Mouse (Mus musculus) midbrain, embryonic 14.5 days (tissue): Measurements from ENCODE around the gene Kdelc2. TPM values are rescaled to one million over a fixed set of nuclear protein-coding genes. Genes with fewer than 3 reads are reported as not detected.

Experiments used
- ATAC-seq: fragments of 200-750 bp; cut with Nextera tagmentation; 2 replicates; pipeline ENCODE4 v1.8.0; 2017; ENCODE audit warnings: moderate number of reproducible peaks, moderate library complexity; ENCODE audit not compliant: low FRiP score, low TSS enrichment
- DNase-seq: peaks from one replicate; pipeline ENCODE4 v3.0.0-alpha.2; 2015
- H3K27ac ChIP-seq: fragments of 300-500 bp; sonication (generic); replicated peaks from 2 replicates; pipeline ENCODE4 v1.5.1; 2014; ENCODE audit warnings: mild to moderate bottlenecking, low read depth, low read length, moderate library complexity
- H3K27me3 ChIP-seq: fragments of 300-500 bp; sonication (generic); 2 replicates; pipeline ENCODE4 v1.6.1; 2014; ENCODE audit warnings: low read length, control low read depth, mixed read lengths; ENCODE audit not compliant: control insufficient read depth, insufficient read depth
- H3K36me3 ChIP-seq: fragments of 300-500 bp; sonication (generic); 2 replicates; pipeline ENCODE4 v1.6.1; 2014; ENCODE audit warnings: low read length, control low read depth; ENCODE audit not compliant: control insufficient read depth, insufficient read depth
- H3K4me1 ChIP-seq: fragments of 300-500 bp; sonication (generic); 2 replicates; pipeline ENCODE4 v1.6.1; 2014; ENCODE audit warnings: mild to moderate bottlenecking, antibody characterized with exemption, low read length, control low read depth; ENCODE audit not compliant: control insufficient read depth, insufficient read depth
- H3K4me2 ChIP-seq: fragments of 300-500 bp; sonication (generic); 2 replicates; pipeline ENCODE4 v1.6.1; 2014; ENCODE audit warnings: mild to moderate bottlenecking, low read length, moderate library complexity
- H3K4me3 ChIP-seq: fragments of 300-500 bp; sonication (generic); replicated peaks from 2 replicates; pipeline ENCODE4 v1.5.1; 2014; ENCODE audit warnings: low read depth, low read length
- H3K9ac ChIP-seq: fragments of 300-500 bp; sonication (generic); replicated peaks from 2 replicates; pipeline ENCODE4 v1.6.1; 2014; ENCODE audit warnings: mild to moderate bottlenecking, low read length, moderate library complexity
- H3K9me3 ChIP-seq: fragments of 300-500 bp; sonication (generic); 2 replicates; pipeline ENCODE4 v1.6.1; 2016; ENCODE audit warnings: low read length, control low read depth, mixed read lengths; ENCODE audit not compliant: control insufficient read depth
- WGBS: fragments of 180-500 bp; shearing (Covaris S2); extraction: QIAGEN DNeasy Blood & Tissue Kit; methylation state at CpG from one replicate; pipeline ENCODE4 v1.1.7; 2014; 5-methylcytosine and 5-hydroxymethylcytosine counted together
- polyA plus RNA-seq: library from polyadenylated mRNA; unstranded; fragments of >200 nt; fragmentation: Nextera tagmentation; extraction: Ambion mirVana; gene quantifications from 2 replicates; pipeline ENCODE4 v1.2.1, GENCODE M21; 2014

Gene Kdelc2
- polyA plus RNA-seq, 1 experiment from 2014 or later = 5.5 TPM

DNA sequence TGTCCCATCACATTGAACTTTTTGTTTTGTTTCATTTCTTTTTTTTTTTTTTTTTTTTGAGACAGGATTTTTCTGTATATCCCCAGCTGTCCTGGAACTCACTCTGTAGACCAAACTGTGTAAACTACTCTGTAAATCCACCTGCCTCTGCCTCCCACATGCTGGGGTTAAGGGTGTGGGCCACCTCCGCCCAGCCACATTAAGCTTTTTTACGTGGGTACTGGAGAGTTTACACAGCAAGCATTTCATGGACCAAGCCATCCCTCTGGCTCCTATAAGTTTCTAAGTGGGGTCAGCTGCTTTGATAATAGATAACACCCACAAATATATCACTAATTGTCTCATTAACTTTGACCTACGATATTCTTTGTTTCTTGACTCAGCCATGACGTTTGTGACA, 24.7 kb downstream of the Kdelc2 start:
- WGBS = 89% methylated on average over 4 of the region's 4 CpGs

GRCm38 (mm10) chr9:53408953-53409361, 25.1 kb downstream of the Kdelc2 start:
- WGBS = 90% methylated on average over 2 of the region's 2 CpGs
- no peak overlapping the region for H3K27ac ChIP-seq
- no peaks in the 10 kb centered on the region for H3K27me3 ChIP-seq
- no peaks in the 10 kb centered on the region for H3K36me3 ChIP-seq
- H3K4me2 ChIP-seq = no peak overlapping the region
- DNase-seq (no peak), ATAC-seq (no peak)
- H3K9ac ChIP-seq = no peak overlapping the region
- H3K9me3 ChIP-seq = no peaks in the 10 kb centered on the region
- H3K4me3 ChIP-seq = no peak overlapping the region
- H3K4me1 ChIP-seq = peaks cover 11% of the 10 kb centered on the region; the same call in 1 of the 2 replicates

More for the DNA sequence above, 24.7 kb downstream of the Kdelc2 start:
- Histone ChIP-seq H3K9me3 (no peaks in the 10 kb centered on the region), H3K27me3 (no peaks in the 10 kb centered on the region), H3K36me3 (no peaks in the 10 kb centered on the region), H3K4me3 (no peak overlapping the region), H3K4me1 (peaks cover 11% of the 10 kb centered on the region; the same call in 1 of the 2 replicates), H3K9ac (no peak overlapping the region), H3K27ac (no peak overlapping the region), H3K4me2 (no peak overlapping the region)
- DNase-seq (no peak), ATAC-seq (no peak)

DNA sequence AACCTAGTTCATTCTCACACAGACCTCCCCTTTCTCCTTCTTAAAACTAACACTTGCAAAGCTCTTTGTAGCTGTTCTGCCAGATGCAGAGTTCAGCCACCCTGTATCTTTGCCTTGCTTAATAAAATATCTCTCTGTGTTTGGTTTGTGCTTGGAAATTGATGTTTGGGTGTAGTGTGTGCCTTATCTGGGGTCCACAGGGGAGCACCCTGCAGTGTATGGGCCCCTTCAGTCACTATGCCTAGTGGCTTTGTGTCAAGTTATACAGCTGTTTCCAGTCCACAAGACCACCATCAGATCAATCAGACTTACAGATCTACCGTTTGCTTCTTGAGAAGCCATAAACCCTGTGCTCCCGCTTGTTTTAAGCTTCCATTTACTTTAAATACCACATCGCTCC, 25.6 kb downstream of the Kdelc2 start:
- Histone ChIP-seq H3K9ac (no peak overlapping the region), H3K9me3 (no peaks in the 10 kb centered on the region), H3K4me1 (peaks cover 9% of the 10 kb centered on the region; the same call in 1 of the 2 replicates), H3K4me2 (no peak overlapping the region), H3K4me3 (no peak overlapping the region), H3K27me3 (no peaks in the 10 kb centered on the region), H3K27ac (no peak overlapping the region), H3K36me3 (no peaks in the 10 kb centered on the region)
- WGBS = 91% methylated on average over 3 of the region's 3 CpGs
- ATAC-seq (no peak), DNase-seq (no peak)

DNA sequence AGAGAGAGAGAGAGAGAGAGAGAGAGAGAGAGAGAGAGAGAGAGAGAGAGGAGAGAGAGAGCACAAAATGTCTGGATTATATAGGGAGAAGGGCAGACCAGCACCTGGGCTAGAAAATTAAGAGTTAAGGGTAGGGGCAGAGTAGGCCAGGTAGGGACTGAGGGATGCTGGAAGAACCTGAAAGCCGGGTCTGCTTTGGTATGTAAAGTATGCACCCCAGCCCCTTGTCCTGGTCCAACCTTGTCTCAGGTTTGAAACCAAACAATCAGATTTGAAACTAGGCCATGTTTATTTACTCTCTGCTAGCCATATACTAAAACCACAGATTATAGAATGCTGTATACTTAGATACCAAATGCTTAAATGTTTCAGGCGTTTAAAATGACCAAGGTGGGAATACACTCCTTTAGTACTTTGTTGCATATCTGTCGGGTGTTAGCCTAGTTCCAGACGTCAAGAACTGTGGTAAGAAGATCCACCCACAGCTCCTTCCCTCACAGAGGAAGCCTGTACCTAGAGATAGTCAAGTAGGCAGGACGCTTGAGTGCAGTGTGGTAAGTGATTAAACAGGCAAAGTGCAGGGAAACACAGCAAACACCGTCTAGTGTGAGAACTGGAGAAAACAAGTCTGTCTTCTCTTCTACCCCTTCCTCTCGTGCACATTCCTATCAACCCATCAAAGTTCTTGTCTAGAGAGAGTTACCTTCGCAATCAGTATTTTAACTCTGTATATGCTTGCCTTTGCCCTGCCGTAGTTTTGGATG, 38.5 kb downstream of the Kdelc2 start:
- no peaks in the 10 kb centered on the region for H3K9me3 ChIP-seq
- ATAC-seq (no peak), DNase-seq (no peak)
- 80% methylated on average over 9 of the region's 9 CpGs for WGBS
- no peaks in the 10 kb centered on the region for H3K36me3 ChIP-seq
- H3K27me3 ChIP-seq = no peaks in the 10 kb centered on the region
- H3K9ac ChIP-seq = no peak overlapping the region
- H3K4me2 ChIP-seq = no peak overlapping the region
- H3K4me1 ChIP-seq = no peaks in the 10 kb centered on the region
- H3K4me3 ChIP-seq = no peak overlapping the region
- no peak overlapping the region for H3K27ac ChIP-seq

DNA sequence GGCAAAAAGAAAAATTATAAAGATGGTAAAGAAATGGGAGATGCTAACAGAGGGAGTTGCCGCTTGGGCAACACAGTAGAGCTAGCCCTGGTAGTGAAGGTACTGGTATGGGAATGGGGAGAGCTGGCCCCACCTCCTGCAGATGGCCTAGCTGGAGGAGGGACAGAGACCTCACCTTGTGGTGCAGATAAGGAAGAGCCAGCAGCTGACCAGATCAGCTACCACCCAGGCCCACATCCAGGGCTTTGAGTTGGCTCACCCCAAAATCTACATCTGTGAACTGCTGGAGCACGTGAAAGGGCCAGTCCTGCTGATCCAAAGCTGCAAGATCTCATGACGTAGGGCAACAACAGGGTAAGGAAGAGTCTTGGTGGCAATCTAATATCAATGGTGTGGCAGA, 42.9 kb downstream of the Kdelc2 start:
- ATAC-seq (no peak), DNase-seq (no peak)
- no peaks in the 10 kb centered on the region for H3K4me1 ChIP-seq
- no peak overlapping the region for H3K4me2 ChIP-seq
- H3K27me3 ChIP-seq = no peaks in the 10 kb centered on the region
- H3K36me3 ChIP-seq = no peaks in the 10 kb centered on the region
- no peaks in the 10 kb centered on the region for H3K9me3 ChIP-seq
- no peak overlapping the region for H3K27ac ChIP-seq
- no peak overlapping the region for H3K4me3 ChIP-seq
- 91% methylated on average over 3 of the region's 3 CpGs for WGBS
- H3K9ac ChIP-seq = no peak overlapping the region

DNA sequence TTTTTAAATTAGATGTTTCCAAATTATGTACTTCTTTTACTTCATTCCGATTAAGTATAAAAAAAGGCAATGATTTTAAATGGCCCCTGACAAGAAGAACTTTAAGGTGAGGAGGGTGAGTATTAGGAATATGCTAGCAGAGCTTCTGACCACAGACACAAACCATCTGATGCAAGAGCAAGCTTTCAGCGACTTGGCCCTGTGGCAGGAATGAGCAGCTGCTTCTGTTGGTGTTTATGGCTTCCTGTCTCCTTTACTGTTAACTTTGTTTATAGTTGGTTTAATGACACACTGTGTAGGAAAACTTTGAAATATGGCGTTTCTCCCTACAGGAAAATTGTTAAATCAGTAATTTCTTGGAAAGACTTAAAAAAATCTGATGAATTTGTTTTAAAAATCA, 43.8 kb downstream of the Kdelc2 start:
- Histone ChIP-seq H3K9me3 (no peaks in the 10 kb centered on the region), H3K4me2 (no peak overlapping the region), H3K4me3 (no peak overlapping the region), H3K4me1 (no peaks in the 10 kb centered on the region), H3K27me3 (no peaks in the 10 kb centered on the region), H3K9ac (no peak overlapping the region), H3K36me3 (no peaks in the 10 kb centered on the region), H3K27ac (no peak overlapping the region)
- WGBS = 81% methylated on average over 3 of the region's 3 CpGs
- ATAC-seq (no peak), DNase-seq (no peak)

DNA sequence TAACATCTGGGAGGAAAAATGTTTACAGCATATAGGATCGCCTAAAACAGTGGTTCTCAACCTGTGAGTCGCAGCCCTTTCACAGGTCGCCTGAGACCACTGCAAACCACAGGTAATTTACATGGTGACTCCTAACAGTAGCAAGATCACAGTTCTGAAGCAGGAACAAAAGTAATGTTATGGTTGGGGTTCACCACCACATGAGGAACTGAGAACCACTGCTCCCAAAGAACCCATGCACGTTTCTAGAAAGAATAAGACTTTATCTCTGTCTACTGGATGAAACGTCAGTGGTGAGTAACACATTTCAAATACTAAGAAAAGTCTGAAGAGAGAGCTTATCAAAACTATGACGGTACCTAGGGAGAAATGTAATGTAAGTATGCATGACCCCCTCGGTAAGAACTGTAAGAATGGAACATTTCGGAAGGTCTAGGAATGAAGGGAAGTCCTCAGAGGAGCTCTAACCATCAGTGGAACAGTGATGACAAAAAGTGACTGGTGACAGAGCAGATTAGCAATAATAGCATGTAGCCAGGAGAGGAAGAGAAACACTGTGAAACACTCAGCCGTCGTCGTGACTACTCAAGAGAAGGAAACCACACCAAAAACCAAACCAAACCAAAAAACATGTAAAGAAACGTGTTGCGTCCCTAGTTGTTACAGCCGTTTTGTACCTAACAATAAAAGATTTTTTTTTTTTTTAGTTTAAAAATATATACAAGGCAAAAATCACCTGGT, 52.2 kb downstream of the Kdelc2 start:
- no peak overlapping the region for H3K4me3 ChIP-seq
- H3K9ac ChIP-seq = no peak overlapping the region
- H3K9me3 ChIP-seq = no peaks in the 10 kb centered on the region
- no peaks in the 10 kb centered on the region for H3K4me1 ChIP-seq
- H3K27me3 ChIP-seq = no peaks in the 10 kb centered on the region
- no peak for DNase-seq
- H3K27ac ChIP-seq = no peak overlapping the region
- no peak overlapping the region for H3K4me2 ChIP-seq
- no peak for ATAC-seq
- 91% methylated on average over 14 of the region's 14 CpGs for WGBS
- peaks cover 26% of the 10 kb centered on the region for H3K36me3 ChIP-seq

DNA sequence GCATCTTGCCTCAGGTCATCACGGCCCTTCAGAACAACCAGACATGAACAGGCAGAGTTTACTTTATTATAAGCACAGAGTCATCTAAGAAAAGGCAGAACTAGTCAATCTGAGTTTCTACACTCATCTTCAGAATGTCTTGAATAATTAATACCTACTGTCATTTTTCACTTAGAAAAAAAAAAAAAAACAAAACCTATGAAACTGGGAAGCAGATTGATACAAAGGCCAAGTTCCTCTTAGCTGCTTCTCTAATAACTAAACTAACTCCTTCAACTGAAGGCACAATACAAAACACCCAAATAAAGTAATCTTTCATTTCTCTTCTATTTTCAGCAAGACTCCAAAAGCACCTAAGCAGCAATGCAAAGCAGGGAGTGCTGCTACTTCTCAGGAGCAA, 66.8 kb downstream of the Kdelc2 start:
- no peak for DNase-seq
- WGBS = 98% methylated on average over 1 of the region's 1 CpGs
- H3K36me3 ChIP-seq = peaks cover 62% of the 10 kb centered on the region

More for the DNA sequence above, 66.8 kb downstream of the Kdelc2 start:
- Histone ChIP-seq H3K4me2 (no peak overlapping the region), H3K9me3 (no peaks in the 10 kb centered on the region), H3K4me1 (no peaks in the 10 kb centered on the region), H3K4me3 (no peak overlapping the region), H3K9ac (no peak overlapping the region), H3K27me3 (no peaks in the 10 kb centered on the region), H3K27ac (no peak overlapping the region)
- ATAC-seq = no peak
